Mouse (Mus musculus): ENCODE results near the gene Trit1. TPM values are rescaled to one million over a fixed set of nuclear protein-coding genes. Genes with fewer than 3 reads are reported as not detected.
A peak's percentile ranks its signal among the peaks of the same experiment; 100 is the strongest.

The Trit1 gene
- polyA plus RNA-seq, 1 experiment: 5.0 TPM

DNA sequence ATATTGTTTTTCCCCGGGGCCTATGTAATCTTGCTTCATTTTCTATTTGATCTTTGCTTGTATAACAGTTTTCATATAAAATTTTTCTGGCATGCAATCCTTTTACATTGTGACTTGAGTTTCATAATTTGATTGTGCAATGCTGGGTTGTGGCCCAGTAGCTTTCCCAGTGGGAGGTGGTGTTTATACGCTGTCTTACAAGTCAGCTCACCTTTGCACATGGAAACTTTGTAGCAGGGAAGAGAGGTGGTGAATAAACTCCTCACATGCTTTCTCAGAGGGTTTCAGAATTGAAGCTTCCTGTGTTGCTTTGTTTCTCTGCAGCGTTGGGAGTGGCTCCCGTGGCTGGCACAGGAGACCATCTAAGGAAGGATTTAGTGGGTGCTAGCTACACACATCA, 28.4 kb downstream of the Trit1 start:
- Histone ChIP-seq H3K27me3 (ENCODE audit: control insufficient read depth, insufficient read depth, low read length) (no peaks in the 10 kb centered on the region), H3K4me3 (ENCODE audit: extremely low read depth, insufficient read depth, insufficient read length) (no peak overlapping the region), H3K36me3 (ENCODE audit: control insufficient read depth, insufficient read depth, low read length) (peaks cover 25% of the 10 kb centered on the region), H3K4me1 (ENCODE audit: control insufficient read depth, insufficient read depth, insufficient read length) (no peaks in the 10 kb centered on the region), H3K27ac (ENCODE audit: insufficient read depth, low read length) (no peak overlapping the region)
- no peak for DNase-seq (ENCODE audit: low read depth in 1 of 2, low spot score in 2 of 2)
- 87% methylated on average over 4 of the region's 4 CpGs for WGBS
- TF ChIP-seq CTCF (IDR thresholded peaks at IDR 0.05; ENCODE audit: extremely low read depth, insufficient read depth, insufficient read length, insufficient replicate concordance): no peak
- TF ChIP-seq POLR2A (IDR thresholded peaks at IDR 0.05; ENCODE audit: low read depth, low read length): no peak

DNA sequence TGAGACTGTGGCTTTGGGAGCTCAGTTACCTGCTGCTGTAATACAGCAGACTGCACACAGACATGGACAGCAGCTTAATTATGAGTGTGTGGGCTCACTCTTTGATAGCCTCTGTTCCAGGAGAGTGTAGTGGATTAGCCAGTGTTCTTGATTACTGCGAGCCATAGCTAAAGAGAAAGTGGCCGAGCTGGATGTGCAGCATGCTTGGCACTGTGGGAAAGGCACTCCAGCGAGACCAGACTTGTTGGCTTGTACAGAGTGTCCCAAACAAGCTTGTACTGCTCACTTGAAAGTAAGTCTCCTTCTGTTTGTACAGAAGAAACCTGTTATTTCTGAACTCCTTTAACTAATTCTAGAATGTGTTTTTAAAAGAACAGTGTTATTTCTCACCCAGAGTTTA, 29.9 kb downstream of the Trit1 start:
- Histone ChIP-seq H3K36me3 (ENCODE audit: control insufficient read depth, insufficient read depth, low read length) (peaks cover 20% of the 10 kb centered on the region), H3K27me3 (ENCODE audit: control insufficient read depth, insufficient read depth, low read length) (no peaks in the 10 kb centered on the region), H3K4me3 (ENCODE audit: extremely low read depth, insufficient read depth, insufficient read length) (no peak overlapping the region), H3K4me1 (ENCODE audit: control insufficient read depth, insufficient read depth, insufficient read length) (peaks cover 6% of the 10 kb centered on the region; the same call in 1 of the 2 replicates), H3K27ac (ENCODE audit: insufficient read depth, low read length) (no peak overlapping the region)
- 91% methylated on average over 3 of the region's 3 CpGs for WGBS
- DNase-seq (ENCODE audit: low read depth in 1 of 2, low spot score in 2 of 2): no peak
- no peak for TF ChIP-seq POLR2A (IDR thresholded peaks at IDR 0.05; ENCODE audit: low read depth, low read length)
- no peak for TF ChIP-seq CTCF (IDR thresholded peaks at IDR 0.05; ENCODE audit: extremely low read depth, insufficient read depth, insufficient read length, insufficient replicate concordance)

DNA sequence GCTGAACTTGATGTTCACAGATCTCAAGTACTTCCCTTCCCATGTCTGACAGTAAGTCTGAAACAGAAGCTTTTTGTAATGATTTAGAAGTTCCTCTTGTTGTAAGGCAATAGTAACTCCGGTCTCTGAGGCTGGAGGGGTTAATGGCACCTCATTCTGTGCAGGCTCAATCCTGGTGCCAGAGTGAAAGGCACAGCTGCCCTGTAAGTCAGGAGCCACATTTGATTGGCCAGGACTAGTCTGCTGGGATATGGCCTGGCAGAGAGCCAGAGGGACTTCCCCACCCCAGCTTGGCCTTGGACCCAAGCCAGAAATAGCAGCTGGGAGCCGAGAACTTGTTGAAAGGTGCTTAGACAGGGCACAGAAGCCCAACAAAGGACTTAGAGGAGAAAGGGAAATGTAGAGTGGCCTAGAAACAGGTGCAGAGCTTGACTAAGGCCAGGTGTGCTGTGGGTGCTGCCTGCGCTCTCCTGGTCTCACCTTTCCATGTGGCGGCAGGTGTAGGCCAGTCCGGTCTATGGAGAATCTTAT, 34.3 kb downstream of the Trit1 start:
- H3K27ac ChIP-seq (ENCODE audit: insufficient read depth, low read length): no peak overlapping the region; the same call in 1 of the 2 replicates

GRCm38 (mm10) chr4:123053179-123053578, 36.8 kb downstream of the Trit1 start:
- H3K4me1 ChIP-seq (ENCODE audit: control insufficient read depth, insufficient read depth, insufficient read length): peaks cover 6% of the 10 kb centered on the region; the same call in 1 of the 2 replicates
- TF ChIP-seq CTCF (IDR thresholded peaks at IDR 0.05; ENCODE audit: extremely low read depth, insufficient read depth, insufficient read length, insufficient replicate concordance) (no peak), POLR2A (IDR thresholded peaks at IDR 0.05; ENCODE audit: low read depth, low read length) (no peak)
- H3K27me3 ChIP-seq (ENCODE audit: control insufficient read depth, insufficient read depth, low read length): no peaks in the 10 kb centered on the region
- WGBS: 91% methylated on average over 11 of the region's 11 CpGs
- H3K27ac ChIP-seq (ENCODE audit: insufficient read depth, low read length): no peak overlapping the region
- peaks cover 35% of the 10 kb centered on the region for H3K36me3 ChIP-seq (ENCODE audit: control insufficient read depth, insufficient read depth, low read length)
- no peak overlapping the region for H3K4me3 ChIP-seq (ENCODE audit: extremely low read depth, insufficient read depth, insufficient read length)
- no peak for DNase-seq (ENCODE audit: low read depth in 1 of 2, low spot score in 2 of 2)

More for the DNA sequence above, 34.3 kb downstream of the Trit1 start:
- peaks cover 37% of the 10 kb centered on the region for H3K36me3 ChIP-seq (ENCODE audit: control insufficient read depth, insufficient read depth, low read length)
- H3K27me3 ChIP-seq (ENCODE audit: control insufficient read depth, insufficient read depth, low read length): no peaks in the 10 kb centered on the region
- H3K4me1 ChIP-seq (ENCODE audit: control insufficient read depth, insufficient read depth, insufficient read length): peaks cover 6% of the 10 kb centered on the region; the same call in 1 of the 2 replicates
- no peak for TF ChIP-seq CTCF (IDR thresholded peaks at IDR 0.05; ENCODE audit: extremely low read depth, insufficient read depth, insufficient read length, insufficient replicate concordance)
- no peak for TF ChIP-seq POLR2A (IDR thresholded peaks at IDR 0.05; ENCODE audit: low read depth, low read length)
- peak; percentile 5 to 59 for DNase-seq (ENCODE audit: low read depth in 1 of 2, low spot score in 2 of 2)
- H3K4me3 ChIP-seq (ENCODE audit: extremely low read depth, insufficient read depth, insufficient read length): no peak overlapping the region
- WGBS: 63% methylated on average over 5 of the region's 5 CpGs

- peaks cover 6% of the 10 kb centered on the region; the same call in 1 of the 2 replicates for H3K4me1 ChIP-seq (ENCODE audit: control insufficient read depth, insufficient read depth, insufficient read length)
These were observed 37.9 kb downstream of the Trit1 start for GRCm38 (mm10) chr4:123054172-123054790.

DNA sequence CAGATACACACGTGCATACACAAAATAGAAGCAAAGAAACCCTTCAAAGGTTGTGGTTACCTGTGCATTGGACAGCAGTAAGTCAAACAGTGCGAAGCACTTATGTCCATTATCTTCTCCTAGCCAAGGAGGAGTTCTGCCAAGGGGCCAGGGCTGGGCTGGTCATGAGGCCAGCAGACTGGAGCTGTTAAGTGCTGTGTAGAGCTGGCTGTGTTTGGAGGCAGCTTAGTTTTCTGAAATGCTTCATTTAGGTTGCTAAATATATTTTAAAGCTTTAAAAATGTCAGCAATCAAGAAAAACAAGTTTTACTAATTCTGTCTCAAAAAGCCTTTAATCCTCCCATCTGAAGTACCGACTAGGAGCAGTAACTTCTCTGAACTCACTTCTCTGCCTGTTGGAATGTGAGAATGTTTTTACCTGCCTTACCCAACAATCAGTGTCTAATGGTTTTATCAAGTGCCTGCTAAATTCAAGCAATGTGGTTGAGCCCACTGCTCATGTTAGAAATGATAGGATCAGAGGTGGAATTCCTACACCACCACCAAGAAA, 40.2 kb downstream of the Trit1 start:
- Histone ChIP-seq H3K4me3 (ENCODE audit: extremely low read depth, insufficient read depth, insufficient read length) (no peak overlapping the region), H3K27ac (ENCODE audit: insufficient read depth, low read length) (no peak overlapping the region), H3K27me3 (ENCODE audit: control insufficient read depth, insufficient read depth, low read length) (no peaks in the 10 kb centered on the region), H3K4me1 (ENCODE audit: control insufficient read depth, insufficient read depth, insufficient read length) (no peaks in the 10 kb centered on the region), H3K36me3 (ENCODE audit: control insufficient read depth, insufficient read depth, low read length) (peaks cover 27% of the 10 kb centered on the region)
- WGBS: 89% methylated on average over 3 of the region's 3 CpGs
- no peak for TF ChIP-seq POLR2A (IDR thresholded peaks at IDR 0.05; ENCODE audit: low read depth, low read length)
- TF ChIP-seq CTCF (IDR thresholded peaks at IDR 0.05; ENCODE audit: extremely low read depth, insufficient read depth, insufficient read length, insufficient replicate concordance): no peak
- no peak for DNase-seq (ENCODE audit: low read depth in 1 of 2, low spot score in 2 of 2)

More at GRCm38 (mm10) chr4:123054172-123054790, 37.9 kb downstream of the Trit1 start:
- DNase-seq (ENCODE audit: low read depth in 1 of 2, low spot score in 2 of 2): no peak
- no peak overlapping the region for H3K27ac ChIP-seq (ENCODE audit: insufficient read depth, low read length)
- no peaks in the 10 kb centered on the region for H3K27me3 ChIP-seq (ENCODE audit: control insufficient read depth, insufficient read depth, low read length)
- TF ChIP-seq CTCF (IDR thresholded peaks at IDR 0.05; ENCODE audit: extremely low read depth, insufficient read depth, insufficient read length, insufficient replicate concordance) (no peak), POLR2A (IDR thresholded peaks at IDR 0.05; ENCODE audit: low read depth, low read length) (no peak)
- WGBS: 92% methylated on average over 16 of the region's 16 CpGs
- H3K36me3 ChIP-seq (ENCODE audit: control insufficient read depth, insufficient read depth, low read length): peaks cover 28% of the 10 kb centered on the region
- no peak overlapping the region for H3K4me3 ChIP-seq (ENCODE audit: extremely low read depth, insufficient read depth, insufficient read length)

- peaks cover 18% of the 10 kb centered on the region for H3K36me3 ChIP-seq (ENCODE audit: control insufficient read depth, insufficient read depth, low read length)
- no peak overlapping the region for H3K4me3 ChIP-seq (ENCODE audit: extremely low read depth, insufficient read depth, insufficient read length)
- WGBS: 88% methylated on average over 1 of the region's 1 CpGs
- no peaks in the 10 kb centered on the region for H3K27me3 ChIP-seq (ENCODE audit: control insufficient read depth, insufficient read depth, low read length)
- TF ChIP-seq POLR2A (IDR thresholded peaks at IDR 0.05; ENCODE audit: low read depth, low read length) (no peak), CTCF (IDR thresholded peaks at IDR 0.05; ENCODE audit: extremely low read depth, insufficient read depth, insufficient read length, insufficient replicate concordance) (no peak)
- H3K27ac ChIP-seq (ENCODE audit: insufficient read depth, low read length): no peak overlapping the region
- no peaks in the 10 kb centered on the region for H3K4me1 ChIP-seq (ENCODE audit: control insufficient read depth, insufficient read depth, insufficient read length)
- no peak for DNase-seq (ENCODE audit: low read depth in 1 of 2, low spot score in 2 of 2)
These were observed 41.6 kb downstream of the Trit1 start for GRCm38 (mm10) chr4:123057957-123058356.
